Mouse (Mus musculus) hindbrain, embryonic 14.5 days (tissue): ENCODE data around the gene Pknox2. TPM values are rescaled to one million over a fixed set of nuclear protein-coding genes. Genes with fewer than 3 reads are reported as not detected.
A peak's percentile ranks its signal among the peaks of the same experiment; 100 is the strongest.

Experiments
- ATAC-seq: fragments of 200-750 bp; cut with Nextera tagmentation; 2 replicates; pipeline ENCODE4 v1.8.0; 2017; ENCODE audit warnings: moderate number of reproducible peaks, mild to moderate bottlenecking, moderate TSS enrichment, moderate library complexity; ENCODE audit not compliant: low FRiP score
- DNase-seq: peaks from one replicate; pipeline ENCODE4 v3.0.0-alpha.2; 2015; ENCODE audit warnings: low spot score
- H3K27ac ChIP-seq: fragments of 300-500 bp; sonication (generic); 2 replicates; pipeline ENCODE4 v1.5.1; 2014; ENCODE audit warnings: mild to moderate bottlenecking, moderate library complexity
- H3K27me3 ChIP-seq: fragments of 300-500 bp; sonication (generic); 2 replicates; pipeline ENCODE4 v1.6.1; 2014; ENCODE audit warnings: mild to moderate bottlenecking, low read length, mixed read lengths; ENCODE audit not compliant: control insufficient read depth, insufficient read depth
- H3K36me3 ChIP-seq: fragments of 300-500 bp; sonication (generic); replicated peaks from 2 replicates; pipeline ENCODE4 v1.6.1; 2014; ENCODE audit not compliant: control insufficient read depth, insufficient read depth
- H3K4me1 ChIP-seq: fragments of 300-500 bp; sonication (generic); replicated peaks from 2 replicates; pipeline ENCODE4 v1.6.1; 2014; ENCODE audit warnings: antibody characterized with exemption, low read length, mixed read lengths; ENCODE audit not compliant: control insufficient read depth, insufficient read depth
- H3K4me2 ChIP-seq: fragments of 300-500 bp; sonication (generic); replicated peaks from 2 replicates; pipeline ENCODE4 v1.6.1; 2014; ENCODE audit warnings: mild to moderate bottlenecking, moderate library complexity
- H3K4me3 ChIP-seq: fragments of 300-500 bp; sonication (generic); replicated peaks from 2 replicates; pipeline ENCODE4 v1.5.1; 2014; ENCODE audit warnings: mild to moderate bottlenecking, low read length
- H3K9ac ChIP-seq: fragments of 300-500 bp; sonication (generic); 2 replicates; pipeline ENCODE4 v1.6.1; 2014
- H3K9me3 ChIP-seq: fragments of 300-500 bp; sonication (generic); 2 replicates; pipeline ENCODE4 v1.6.1; 2016; ENCODE audit warnings: low read length; ENCODE audit not compliant: control insufficient read depth
- WGBS: fragments of 180-500 bp; shearing (Covaris S2); extraction: QIAGEN DNeasy Blood & Tissue Kit; methylation state at CpG from one replicate; pipeline ENCODE4 v1.1.7; 2014; 5-methylcytosine and 5-hydroxymethylcytosine counted together
- polyA plus RNA-seq: library from polyadenylated mRNA; unstranded; fragments of >200 nt; fragmentation: Nextera tagmentation; extraction: Ambion mirVana; gene quantifications from 2 replicates; pipeline ENCODE4 v1.2.1, GENCODE M21; 2014

Pknox2 gene
- polyA plus RNA-seq, 1 experiment from 2014 or later, result 25.8 TPM

DNA sequence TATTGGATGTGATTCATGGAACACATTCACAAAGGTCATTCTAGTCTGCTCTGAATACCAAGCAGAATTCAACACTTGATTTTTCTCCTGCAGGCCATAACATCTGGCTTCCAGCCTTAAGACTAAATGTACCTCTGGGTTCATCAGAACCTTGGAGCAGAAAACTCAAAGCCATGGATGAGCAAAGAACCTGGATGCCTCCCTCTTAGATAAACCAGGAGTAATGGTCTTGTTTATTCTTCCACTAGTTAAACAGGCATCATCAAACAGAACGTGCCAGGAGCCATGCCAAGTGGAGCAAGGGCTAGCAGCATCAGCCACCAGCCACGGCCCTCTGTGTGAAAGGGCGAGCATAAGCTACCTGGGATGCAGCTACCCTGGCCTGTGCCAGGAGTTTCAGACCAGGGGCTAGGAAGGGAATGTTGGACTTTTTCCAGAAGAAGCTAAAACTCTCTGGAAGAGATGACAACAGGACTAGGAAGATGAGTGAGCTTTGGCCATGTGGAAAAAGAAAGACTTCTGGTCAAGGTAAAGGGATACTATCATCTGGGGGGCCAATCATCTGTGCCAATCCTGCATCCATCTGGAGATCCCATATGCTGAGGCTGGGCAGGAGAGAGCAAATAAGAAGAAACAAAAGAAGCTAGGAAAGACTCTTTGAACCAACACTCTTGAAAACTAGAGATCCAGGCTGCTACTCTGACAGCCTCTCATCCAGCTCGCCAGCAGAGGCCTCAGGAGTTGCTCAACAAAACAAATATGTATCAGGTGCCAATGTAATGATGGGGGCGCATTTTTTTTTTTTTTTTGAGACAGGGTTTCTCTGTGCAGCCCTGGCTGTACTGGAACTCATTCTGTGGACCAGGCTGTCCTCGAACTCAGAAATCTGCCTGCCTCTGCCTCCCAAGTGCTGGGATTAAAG is 77.6 kb downstream of the Pknox2 start:
- 83% methylated on average over 6 of the region's 6 CpGs for WGBS
- Histone ChIP-seq H3K9me3 (no peaks in the 10 kb centered on the region), H3K9ac (no peak overlapping the region), H3K4me3 (no peak overlapping the region), H3K27me3 (no peaks in the 10 kb centered on the region), H3K4me1 (peaks cover 45% of the 10 kb centered on the region), H3K27ac (no peak overlapping the region), H3K4me2 (no peak overlapping the region), H3K36me3 (no peaks in the 10 kb centered on the region)
- no peak for ATAC-seq
- DNase-seq, result no peak

DNA sequence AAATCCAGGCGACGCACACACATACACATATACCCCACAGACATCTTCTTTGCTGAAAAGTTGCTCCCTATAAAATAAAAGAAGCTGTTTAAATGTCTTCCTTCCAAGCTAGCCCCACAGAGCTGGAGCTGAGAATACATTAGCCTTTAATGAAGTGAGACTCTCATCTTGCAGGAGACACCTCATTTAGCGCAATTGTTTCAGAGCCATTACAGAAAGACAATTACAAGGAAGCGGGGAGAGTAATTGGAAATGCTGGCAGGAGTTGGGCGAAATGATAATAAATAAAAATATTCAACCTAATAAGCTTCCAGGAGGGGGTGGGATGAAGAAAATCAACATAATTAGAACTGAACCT is 79.8 kb downstream of the Pknox2 start:
- WGBS, result 56% methylated on average over 5 of the region's 5 CpGs
- Histone ChIP-seq H3K4me2 (0 out of 2 replicates have a peak overlapping the region, but pooled peaks have one; percentile 9), H3K4me1 (peaks cover 36% of the 10 kb centered on the region), H3K27me3 (no peaks in the 10 kb centered on the region), H3K27ac (peak overlapping the region; percentile 78), H3K36me3 (no peaks in the 10 kb centered on the region), H3K9me3 (no peaks in the 10 kb centered on the region), H3K4me3 (no peak overlapping the region), H3K9ac (no peak overlapping the region)
- ATAC-seq (peak; percentile 61), DNase-seq (peak; percentile 67)

DNA sequence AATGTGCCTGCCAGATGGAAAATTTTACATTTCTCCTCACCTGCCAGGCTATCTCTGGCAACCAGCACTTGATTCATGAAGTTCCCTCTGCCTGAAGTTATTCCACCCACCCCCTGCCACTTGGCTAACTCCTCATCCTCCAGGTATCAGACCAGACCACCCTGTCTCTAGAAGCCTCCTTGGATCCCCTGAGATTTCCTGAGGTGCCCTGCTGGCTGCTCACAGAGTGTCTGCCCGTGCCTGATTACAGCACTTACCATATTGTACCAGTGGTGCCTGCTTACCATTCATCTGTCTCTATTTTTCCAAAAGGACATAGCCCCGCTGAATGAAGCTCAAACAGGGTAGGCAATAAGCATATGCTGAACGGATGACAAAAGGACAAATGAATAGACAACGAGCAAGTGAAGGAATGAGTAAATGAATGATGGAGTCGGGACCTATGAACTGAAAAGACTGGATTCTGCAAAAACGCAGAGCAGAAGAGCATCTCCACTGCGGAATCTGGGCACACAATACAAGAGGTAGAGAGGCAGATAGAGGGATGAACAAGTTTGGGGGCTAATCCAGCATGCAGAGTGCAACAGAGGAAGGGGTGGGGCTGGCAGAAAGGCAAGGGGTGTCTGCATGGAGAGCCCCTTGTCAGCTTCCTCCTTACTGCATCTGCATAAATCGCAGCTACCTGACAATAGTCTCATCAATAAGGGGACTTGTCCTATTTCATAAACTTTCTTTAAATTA is 80.3 kb downstream of the Pknox2 start:
- Histone ChIP-seq H3K9ac (no peak overlapping the region; the same call in 1 of the 2 replicates), H3K27ac (peak overlapping the region; percentile 78), H3K4me2 (0 out of 2 replicates have a peak overlapping the region, but pooled peaks have one; percentile 9), H3K9me3 (no peaks in the 10 kb centered on the region), H3K4me3 (no peak overlapping the region), H3K27me3 (no peaks in the 10 kb centered on the region), H3K36me3 (no peaks in the 10 kb centered on the region), H3K4me1 (peaks cover 36% of the 10 kb centered on the region)
- ATAC-seq (peak; percentile 47; the same call in 1 of the 2 replicates), DNase-seq (no peak)
- WGBS, result 38% methylated on average over 8 of the region's 8 CpGs

- Histone ChIP-seq H3K4me1 (peaks cover 20% of the 10 kb centered on the region), H3K27me3 (no peaks in the 10 kb centered on the region), H3K4me2 (no peak overlapping the region), H3K36me3 (no peaks in the 10 kb centered on the region), H3K9ac (no peak overlapping the region), H3K4me3 (no peak overlapping the region), H3K27ac (no peak overlapping the region), H3K9me3 (no peaks in the 10 kb centered on the region)
- no peak for ATAC-seq
- DNase-seq, result no peak
- 85% methylated on average over 2 of the region's 2 CpGs for WGBS
Observed at GRCm38 (mm10) chr9:37061627-37062026, 85.6 kb downstream of the Pknox2 start.

DNA sequence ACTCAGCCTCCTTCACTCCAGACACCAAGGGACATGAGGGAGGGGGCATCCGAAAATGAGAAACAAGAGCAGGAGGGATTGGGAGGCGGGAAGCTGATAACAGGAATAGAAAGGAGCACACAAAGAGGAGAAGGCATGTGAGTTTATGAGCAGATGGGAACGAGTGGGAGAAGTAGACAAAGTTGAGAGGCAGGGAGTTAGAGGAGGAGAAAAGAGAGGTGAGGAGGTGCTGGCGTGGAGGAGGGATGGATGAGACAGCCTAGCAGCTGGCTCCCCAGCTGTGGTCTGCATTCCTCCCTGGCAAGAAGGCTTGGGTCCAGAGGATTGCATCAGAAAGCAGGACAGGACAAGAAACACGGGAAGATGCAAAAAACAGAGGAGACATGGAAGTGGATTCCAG is 92.5 kb downstream of the Pknox2 start:
- H3K4me3 ChIP-seq, result no peak overlapping the region
- H3K9me3 ChIP-seq, result no peaks in the 10 kb centered on the region
- H3K4me2 ChIP-seq, result peak overlapping the region; percentile 44
- no peak overlapping the region for H3K9ac ChIP-seq
- H3K27ac ChIP-seq, result peak overlapping the region; percentile 27
- no peaks in the 10 kb centered on the region for H3K36me3 ChIP-seq
- 15% methylated on average over 5 of the region's 5 CpGs for WGBS
- H3K4me1 ChIP-seq, result peaks cover 43% of the 10 kb centered on the region
- ATAC-seq (no peak), DNase-seq (no peak)
- no peaks in the 10 kb centered on the region for H3K27me3 ChIP-seq

DNA sequence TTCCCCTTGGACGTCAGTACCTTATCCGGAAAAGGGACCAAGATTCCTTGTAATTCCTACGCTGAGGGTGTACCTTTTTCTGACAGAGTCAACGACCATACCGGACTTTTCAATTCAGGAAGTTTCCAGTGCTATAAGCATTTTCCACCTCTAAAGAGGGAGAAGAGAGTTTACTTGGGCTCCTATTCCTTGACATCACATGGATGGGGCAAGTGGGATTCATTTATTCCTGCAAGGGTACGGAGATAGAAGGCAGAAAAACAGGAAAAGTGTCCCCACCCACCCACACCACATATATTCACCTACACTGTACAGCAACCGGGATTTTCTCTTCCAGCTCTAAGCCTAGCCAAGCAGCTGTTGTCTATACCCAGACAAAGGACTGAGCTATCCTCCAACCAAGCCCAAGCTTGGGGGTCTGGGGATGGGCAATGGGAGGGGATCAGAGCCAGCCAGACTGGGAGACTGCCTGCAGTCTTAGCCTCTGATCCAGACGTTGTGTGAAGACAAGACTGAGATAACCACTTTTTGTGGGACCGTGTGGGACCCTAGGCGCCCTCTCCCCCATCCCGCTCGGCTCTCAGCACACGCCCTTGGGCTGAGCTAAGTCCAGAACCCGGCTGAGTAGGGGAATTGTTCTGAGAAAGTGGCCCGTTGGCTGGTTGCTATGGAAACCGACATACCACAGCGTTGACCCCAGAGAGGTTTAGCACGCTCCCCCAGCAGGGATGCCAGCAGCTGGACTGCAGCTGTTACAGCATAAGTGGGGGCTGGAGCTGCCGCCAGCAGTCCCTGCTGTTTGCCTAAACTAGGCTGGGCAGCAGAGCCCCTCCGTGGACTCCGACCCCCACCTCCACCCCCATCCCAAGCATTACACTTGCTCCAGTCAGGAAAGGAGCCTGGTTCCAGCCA is 93.3 kb downstream of the Pknox2 start:
- H3K9me3 ChIP-seq, result no peaks in the 10 kb centered on the region
- H3K4me2 ChIP-seq, result peak overlapping the region; percentile 44
- H3K4me3 ChIP-seq, result no peak overlapping the region
- peaks cover 42% of the 10 kb centered on the region for H3K4me1 ChIP-seq
- H3K27me3 ChIP-seq, result no peaks in the 10 kb centered on the region
- DNase-seq, result peak; percentile 75
- ATAC-seq, result peak; percentile 77
- peak overlapping the region; percentile 11 for H3K9ac ChIP-seq
- H3K36me3 ChIP-seq, result no peaks in the 10 kb centered on the region
- peak overlapping the region; percentile 27 for H3K27ac ChIP-seq
- 13% methylated on average over 21 of the region's 21 CpGs for WGBS

- H3K4me3 ChIP-seq, result no peak overlapping the region
- WGBS, result 50% methylated on average over 6 of the region's 6 CpGs
- H3K27ac ChIP-seq, result no peak overlapping the region; the same call in 1 of the 2 replicates
- H3K4me1 ChIP-seq, result peaks cover 36% of the 10 kb centered on the region
- ATAC-seq (no peak), DNase-seq (no peak)
- H3K36me3 ChIP-seq, result no peaks in the 10 kb centered on the region
- no peaks in the 10 kb centered on the region for H3K9me3 ChIP-seq
- no peak overlapping the region for H3K4me2 ChIP-seq
- no peaks in the 10 kb centered on the region for H3K27me3 ChIP-seq
- no peak overlapping the region for H3K9ac ChIP-seq
Observed at GRCm38 (mm10) chr9:37053041-37053440, 94.2 kb downstream of the Pknox2 start.

GRCm38 (mm10) chr9:37051669-37052068 is 95.5 kb downstream of the Pknox2 start:
- Histone ChIP-seq H3K27ac (no peak overlapping the region), H3K36me3 (no peaks in the 10 kb centered on the region), H3K9me3 (no peaks in the 10 kb centered on the region), H3K9ac (no peak overlapping the region), H3K4me2 (no peak overlapping the region), H3K27me3 (no peaks in the 10 kb centered on the region), H3K4me1 (peaks cover 30% of the 10 kb centered on the region), H3K4me3 (no peak overlapping the region)
- WGBS, result 94% methylated on average over 4 of the region's 4 CpGs
- DNase-seq (no peak), ATAC-seq (no peak)
